Mouse (Mus musculus) stomach, postnatal 0 days (tissue): ENCODE measurements around the gene Ttc34.

Source experiments
- CTCF ChIP-seq: IDR thresholded peaks from 2 replicates; pipeline ENCODE4 v1.5.1; 2016; ENCODE audit warnings: antibody characterized with exemption, low read depth, mild to moderate bottlenecking, moderate library complexity
- EP300 ChIP-seq: optimal IDR thresholded peaks from 2 replicates; pipeline ENCODE3; 2016; ENCODE audit warnings: antibody characterized with exemption

- TF ChIP-seq CTCF (no peak), EP300 (no peak)
These were observed 79.4 kb downstream of the Ttc34 start for GRCm38 (mm10) chr4:154916662-154917061.
